ENCODE assay signal across 20 mouse cellular contexts in genomic region chrX:145651647-145652046, GRCm38 (mm10).
"Had no signal": no experiment of that assay in that cellular context is flagged by ENCODE, and none has a peak within 500 bp of the region (broad histone marks: within the 10 kb centered on the region; RNA-seq: fewer than 3 reads in every experiment).

No protein-coding gene starts in this region.

- H3K27ac ChIP-seq: limb, embryonic 12.5 days; limb, embryonic 15.5 days; macrophage; midbrain, embryonic 13.5 days; neural tube, embryonic 13.5 days; stomach, embryonic 15.5 days had no signal

- DNase-seq: kidney, adult 18-20 months; kidney, adult 9 months; kidney, postnatal 14 days; kidney, postnatal 4 days; left cerebral cortex, postnatal 4 days; lung, embryonic 14.5 days; retina, postnatal 1 day; right cerebral cortex, postnatal 25 days; spleen, adult 18-20 months; thymus, adult 18-20 months; thymus, postnatal 36 days had no signal

- H3K9me3 ChIP-seq: limb, embryonic 12.5 days; limb, embryonic 15.5 days; midbrain, embryonic 13.5 days; neural tube, embryonic 13.5 days; stomach, embryonic 15.5 days had no signal

- H3K9ac ChIP-seq: limb, embryonic 12.5 days; limb, embryonic 15.5 days; lung, embryonic 14.5 days; midbrain, embryonic 13.5 days; neural tube, embryonic 13.5 days; stomach, embryonic 15.5 days had no signal

- ATAC-seq: lung, postnatal 0 days; midbrain, embryonic 13.5 days; midbrain, embryonic 16.5 days had no signal

- H3K4me3 ChIP-seq: limb, embryonic 12.5 days; limb, embryonic 15.5 days; midbrain, embryonic 13.5 days; myocyte; neural tube, embryonic 13.5 days; stomach, embryonic 15.5 days had no signal

- H3K36me3 ChIP-seq: limb, embryonic 12.5 days; limb, embryonic 15.5 days; midbrain, embryonic 13.5 days; neural tube, embryonic 13.5 days; stomach, embryonic 15.5 days had no signal

- H3K27me3 ChIP-seq: limb, embryonic 12.5 days; midbrain, embryonic 13.5 days; neural tube, embryonic 13.5 days; stomach, embryonic 15.5 days had no signal

- H3K4me1 ChIP-seq: limb, embryonic 12.5 days; limb, embryonic 15.5 days; midbrain, embryonic 13.5 days; neural tube, embryonic 13.5 days; stomach, embryonic 15.5 days had no signal

- H3K4me2 ChIP-seq: limb, embryonic 12.5 days; limb, embryonic 15.5 days; lung, embryonic 14.5 days; midbrain, embryonic 13.5 days; neural tube, embryonic 13.5 days; stomach, embryonic 15.5 days had no signal
